Mouse (Mus musculus): ENCODE measurements around the gene Tek. TPM values are rescaled to one million over a fixed set of nuclear protein-coding genes. Genes with fewer than 3 reads are reported as not detected.
"Not testable (repeated sequence)": the region's sequence is repeated elsewhere in the genome, so short reads cannot be mapped to it uniquely, and the experiment has no call there.

Gene Tek
- 1.0 and 1.8 TPM in 2 replicates for polyA plus RNA-seq (2012; rRNA removed)

- no peak within 1 kb of the TSS for H3K4me3 ChIP-seq (ENCODE audit: control insufficient read depth, insufficient read depth, low read length)
- 41% methylated on average over 16 of the region's 16 CpGs for WGBS
- DNase-seq = no peak
- H3K27me3 ChIP-seq (ENCODE audit: control insufficient read depth, insufficient read depth, low read length) = no peaks in the 10 kb centered on the region
- H3K4me1 ChIP-seq (replicated peaks; ENCODE audit: control insufficient read depth, insufficient read depth, low read length) = no peaks in the 10 kb centered on the region
- no peaks in the 10 kb centered on the region for H3K36me3 ChIP-seq (ENCODE audit: control insufficient read depth, insufficient read depth, low read length)
- no peak within 1 kb of the TSS for H3K27ac ChIP-seq (ENCODE audit: control insufficient read depth, insufficient read depth, low read length)
- TF ChIP-seq POLR2A (IDR thresholded peaks at IDR 0.05; ENCODE audit: control insufficient read depth, extremely low read depth, insufficient read depth, low read length, poor library complexity) (no peak), CTCF (IDR thresholded peaks at IDR 0.05; ENCODE audit: borderline replicate concordance, control insufficient read depth, extremely low read depth, insufficient read depth, low read length, poor library complexity) (no peak)
Measured at GRCm38 (mm10) chr4:94738838-94739731, at the start of gene Tek. TSS of gene Tek (plus strand) at chr4:94739289.

DNA sequence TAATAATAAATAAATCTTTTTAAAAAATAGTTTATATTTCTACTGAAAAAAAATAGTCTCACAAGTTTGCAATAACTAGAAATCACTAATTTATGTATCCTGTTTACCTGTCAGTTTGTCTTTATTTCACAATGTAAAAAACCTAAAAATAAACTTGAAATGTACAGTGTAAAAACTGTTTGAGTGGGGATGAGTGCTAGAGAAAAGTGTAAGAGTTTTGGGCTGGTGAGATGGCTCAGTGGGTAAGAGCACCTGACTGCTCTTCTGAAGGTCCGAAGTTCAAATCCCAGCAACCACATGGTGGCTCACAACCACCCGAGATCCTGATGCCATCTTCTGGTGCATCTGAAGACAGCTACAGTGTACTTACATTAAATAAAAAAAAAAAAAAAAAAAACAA is 49.3 kb upstream of the Tek start:
- H3K36me3 ChIP-seq (ENCODE audit: control insufficient read depth, insufficient read depth, low read length); H3K4me1 ChIP-seq (replicated peaks; ENCODE audit: control insufficient read depth, insufficient read depth, low read length); H3K4me3 ChIP-seq (ENCODE audit: control insufficient read depth, insufficient read depth, low read length); DNase-seq; H3K27me3 ChIP-seq (ENCODE audit: control insufficient read depth, insufficient read depth, low read length); H3K27ac ChIP-seq (ENCODE audit: control insufficient read depth, insufficient read depth, low read length): not testable (repeated sequence)
- 85% methylated on average over 2 of the region's 2 CpGs for WGBS

- no peaks in the 10 kb centered on the region for H3K4me1 ChIP-seq (replicated peaks; ENCODE audit: control insufficient read depth, insufficient read depth, low read length)
- H3K36me3 ChIP-seq (ENCODE audit: control insufficient read depth, insufficient read depth, low read length) = no peaks in the 10 kb centered on the region
- TF ChIP-seq CTCF (IDR thresholded peaks at IDR 0.05; ENCODE audit: borderline replicate concordance, control insufficient read depth, extremely low read depth, insufficient read depth, low read length, poor library complexity) = no peak
- TF ChIP-seq POLR2A (IDR thresholded peaks at IDR 0.05; ENCODE audit: control insufficient read depth, extremely low read depth, insufficient read depth, low read length, poor library complexity) = no peak
- no peak overlapping the region for H3K27ac ChIP-seq (ENCODE audit: control insufficient read depth, insufficient read depth, low read length)
- H3K27me3 ChIP-seq (ENCODE audit: control insufficient read depth, insufficient read depth, low read length) = no peaks in the 10 kb centered on the region
- WGBS = 68% methylated on average over 4 of the region's 4 CpGs
- no peak for DNase-seq
- H3K4me3 ChIP-seq (ENCODE audit: control insufficient read depth, insufficient read depth, low read length) = no peak overlapping the region
Measured at GRCm38 (mm10) chr4:94691078-94691477, 48.0 kb upstream of the Tek start.

DNA sequence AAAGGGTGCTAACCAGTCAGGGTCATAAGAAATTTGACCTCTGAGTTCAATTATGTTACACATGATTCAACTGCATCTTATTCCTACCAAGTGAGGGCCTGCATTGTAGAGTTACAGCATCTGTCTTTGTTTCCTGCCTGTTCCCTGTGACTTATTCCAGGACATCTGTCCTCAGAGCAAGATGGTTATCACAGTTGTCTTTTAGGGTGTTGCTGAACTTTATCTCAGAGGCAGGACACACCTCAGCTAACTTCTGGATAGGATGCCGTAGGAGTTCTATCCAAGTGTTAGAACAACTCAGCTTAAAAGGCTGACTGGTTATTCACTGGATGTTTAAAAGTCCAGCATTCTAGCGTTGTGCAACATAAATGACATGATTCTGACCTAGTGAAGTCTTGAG is 46.9 kb upstream of the Tek start:
- TF ChIP-seq CTCF (IDR thresholded peaks at IDR 0.05; ENCODE audit: borderline replicate concordance, control insufficient read depth, extremely low read depth, insufficient read depth, low read length, poor library complexity) (no peak), POLR2A (IDR thresholded peaks at IDR 0.05; ENCODE audit: control insufficient read depth, extremely low read depth, insufficient read depth, low read length, poor library complexity) (no peak)
- no peak overlapping the region for H3K4me3 ChIP-seq (ENCODE audit: control insufficient read depth, insufficient read depth, low read length)
- H3K4me1 ChIP-seq (replicated peaks; ENCODE audit: control insufficient read depth, insufficient read depth, low read length) = no peaks in the 10 kb centered on the region
- WGBS = 96% methylated on average over 2 of the region's 2 CpGs
- no peaks in the 10 kb centered on the region for H3K27me3 ChIP-seq (ENCODE audit: control insufficient read depth, insufficient read depth, low read length)
- H3K36me3 ChIP-seq (ENCODE audit: control insufficient read depth, insufficient read depth, low read length) = no peaks in the 10 kb centered on the region
- no peak overlapping the region for H3K27ac ChIP-seq (ENCODE audit: control insufficient read depth, insufficient read depth, low read length)
- no peak for DNase-seq

GRCm38 (mm10) chr4:94696368-94696767 is 42.7 kb upstream of the Tek start:
- H3K4me3 ChIP-seq (ENCODE audit: control insufficient read depth, insufficient read depth, low read length) = no peak overlapping the region
- H3K27ac ChIP-seq (ENCODE audit: control insufficient read depth, insufficient read depth, low read length) = no peak overlapping the region
- WGBS = 85% methylated on average over 3 of the region's 3 CpGs
- TF ChIP-seq POLR2A (IDR thresholded peaks at IDR 0.05; ENCODE audit: control insufficient read depth, extremely low read depth, insufficient read depth, low read length, poor library complexity) (no peak), CTCF (IDR thresholded peaks at IDR 0.05; ENCODE audit: borderline replicate concordance, control insufficient read depth, extremely low read depth, insufficient read depth, low read length, poor library complexity) (no peak)
- H3K27me3 ChIP-seq (ENCODE audit: control insufficient read depth, insufficient read depth, low read length) = no peaks in the 10 kb centered on the region
- no peak for DNase-seq
- no peaks in the 10 kb centered on the region for H3K36me3 ChIP-seq (ENCODE audit: control insufficient read depth, insufficient read depth, low read length)
- no peaks in the 10 kb centered on the region for H3K4me1 ChIP-seq (replicated peaks; ENCODE audit: control insufficient read depth, insufficient read depth, low read length)

DNA sequence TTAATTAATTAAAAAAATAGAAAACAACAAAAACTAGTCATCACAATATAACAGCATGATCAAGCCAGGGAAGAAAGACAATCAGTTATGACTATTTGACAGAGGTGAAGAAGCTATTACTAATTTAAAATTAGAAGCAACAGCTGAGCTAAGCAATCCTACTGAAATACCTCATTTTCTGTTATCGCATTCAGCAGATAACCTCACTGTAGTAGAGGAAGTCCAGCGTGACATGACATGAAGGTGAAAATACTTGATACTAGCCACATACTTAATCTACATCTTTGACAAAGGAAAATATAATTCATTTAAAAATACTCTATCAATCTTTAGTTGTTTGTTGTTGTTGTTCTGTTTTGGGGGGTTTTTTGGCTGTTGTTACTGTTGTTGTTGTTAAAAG is 28.1 kb upstream of the Tek start:
- H3K4me1 ChIP-seq (replicated peaks; ENCODE audit: control insufficient read depth, insufficient read depth, low read length) = no peaks in the 10 kb centered on the region
- 81% methylated on average over 2 of the region's 2 CpGs for WGBS
- no peaks in the 10 kb centered on the region for H3K27me3 ChIP-seq (ENCODE audit: control insufficient read depth, insufficient read depth, low read length)
- TF ChIP-seq POLR2A (IDR thresholded peaks at IDR 0.05; ENCODE audit: control insufficient read depth, extremely low read depth, insufficient read depth, low read length, poor library complexity) = no peak
- no peak for TF ChIP-seq CTCF (IDR thresholded peaks at IDR 0.05; ENCODE audit: borderline replicate concordance, control insufficient read depth, extremely low read depth, insufficient read depth, low read length, poor library complexity)
- H3K4me3 ChIP-seq (ENCODE audit: control insufficient read depth, insufficient read depth, low read length) = no peak overlapping the region
- H3K27ac ChIP-seq (ENCODE audit: control insufficient read depth, insufficient read depth, low read length) = no peak overlapping the region
- H3K36me3 ChIP-seq (ENCODE audit: control insufficient read depth, insufficient read depth, low read length) = no peaks in the 10 kb centered on the region
- no peak for DNase-seq

DNA sequence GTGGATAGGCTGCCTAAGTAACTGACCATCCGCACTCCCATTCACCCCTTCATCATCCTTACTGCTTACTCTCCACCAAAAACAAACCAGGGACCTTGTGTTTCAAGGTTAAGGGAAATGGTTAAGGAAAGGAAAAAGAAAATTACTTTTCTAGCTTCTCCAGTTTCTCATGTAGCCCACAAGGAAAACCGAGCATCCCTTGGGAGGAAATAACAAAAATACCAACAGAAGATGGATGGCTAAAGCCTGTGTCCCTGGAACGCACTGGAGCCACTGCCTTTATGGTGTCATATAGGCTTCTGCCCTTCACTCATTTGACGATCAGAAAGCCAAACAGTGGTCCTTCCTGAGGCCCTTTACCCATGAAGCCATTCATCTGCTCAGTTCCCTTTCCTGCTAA is 27.7 kb upstream of the Tek start:
- DNase-seq = no peak
- no peak overlapping the region for H3K27ac ChIP-seq (ENCODE audit: control insufficient read depth, insufficient read depth, low read length)
- TF ChIP-seq POLR2A (IDR thresholded peaks at IDR 0.05; ENCODE audit: control insufficient read depth, extremely low read depth, insufficient read depth, low read length, poor library complexity) (no peak), CTCF (IDR thresholded peaks at IDR 0.05; ENCODE audit: borderline replicate concordance, control insufficient read depth, extremely low read depth, insufficient read depth, low read length, poor library complexity) (no peak)
- no peaks in the 10 kb centered on the region for H3K27me3 ChIP-seq (ENCODE audit: control insufficient read depth, insufficient read depth, low read length)
- H3K4me3 ChIP-seq (ENCODE audit: control insufficient read depth, insufficient read depth, low read length) = no peak overlapping the region
- H3K4me1 ChIP-seq (replicated peaks; ENCODE audit: control insufficient read depth, insufficient read depth, low read length) = no peaks in the 10 kb centered on the region
- H3K36me3 ChIP-seq (ENCODE audit: control insufficient read depth, insufficient read depth, low read length) = no peaks in the 10 kb centered on the region
- 78% methylated on average over 4 of the region's 4 CpGs for WGBS

Measured in thymus, adult 2 months (tissue).